Mouse (Mus musculus) midbrain, embryonic 15.5 days (tissue): ENCODE measurements around the gene Snx1. TPM values are rescaled to one million over a fixed set of nuclear protein-coding genes. Genes with fewer than 3 reads are reported as not detected.
A peak's percentile ranks its signal among the peaks of the same experiment; 100 is the strongest.

ENCODE experiments used
- ATAC-seq: fragments of 200-750 bp; cut with Nextera tagmentation; replicated peaks from 2 replicates; pipeline ENCODE4 v1.8.0; 2017; ENCODE audit warnings: moderate TSS enrichment
- H3K27ac ChIP-seq: fragments of 300-500 bp; sonication (generic); 2 replicates; pipeline ENCODE4 v1.5.1; 2015; ENCODE audit warnings: mild to moderate bottlenecking, inconsistent platforms
- H3K27me3 ChIP-seq: fragments of 300-500 bp; sonication (generic); replicated peaks from 2 replicates; pipeline ENCODE4 v1.6.1; 2015; ENCODE audit warnings: inconsistent platforms
- H3K36me3 ChIP-seq: fragments of 300-500 bp; sonication (generic); replicated peaks from 2 replicates; pipeline ENCODE4 v1.6.1; 2015; ENCODE audit warnings: inconsistent platforms
- H3K4me1 ChIP-seq: fragments of 300-500 bp; sonication (generic); 2 replicates; pipeline ENCODE4 v1.6.1; 2015; ENCODE audit warnings: inconsistent platforms
- H3K4me2 ChIP-seq: fragments of 300-500 bp; sonication (generic); 2 replicates; pipeline ENCODE4 v1.6.1; 2015; ENCODE audit warnings: inconsistent platforms, mild to moderate bottlenecking, moderate library complexity
- H3K4me3 ChIP-seq: fragments of 300-500 bp; sonication (generic); 2 replicates; pipeline ENCODE4 v1.5.1; 2015; ENCODE audit warnings: mild to moderate bottlenecking, inconsistent platforms
- H3K9ac ChIP-seq: fragments of 300-500 bp; sonication (generic); 2 replicates; pipeline ENCODE4 v1.6.1; 2015; ENCODE audit warnings: mild to moderate bottlenecking, inconsistent platforms
- H3K9me3 ChIP-seq: fragments of 300-500 bp; sonication (generic); 2 replicates; pipeline ENCODE4 v1.6.1; 2016; ENCODE audit warnings: inconsistent platforms
- WGBS: fragments of 180-500 bp; shearing (Covaris S2); methylation state at CpG from one replicate; pipeline ENCODE4 v1.1.7; 2015; ENCODE audit warnings: mixed read lengths; 5-methylcytosine and 5-hydroxymethylcytosine counted together
- polyA plus RNA-seq: library from polyadenylated mRNA; unstranded; fragments of >200 nt; fragmentation: Nextera tagmentation; extraction: Ambion mirVana; gene quantifications from 2 replicates; pipeline ENCODE4 v1.2.1, GENCODE M21; 2015

The Snx1 gene
- polyA plus RNA-seq, 1 experiment from 2014 or later, result 75.5 TPM

- no peaks in the 10 kb centered on the region for H3K36me3 ChIP-seq
- H3K9ac ChIP-seq, result no peak overlapping the region
- no peak overlapping the region for H3K4me2 ChIP-seq
- no peak overlapping the region for H3K27ac ChIP-seq
- no peaks in the 10 kb centered on the region for H3K4me1 ChIP-seq
- ATAC-seq, result no peak
- no peak overlapping the region for H3K4me3 ChIP-seq
- 94% methylated on average over 9 of the region's 9 CpGs for WGBS
- H3K27me3 ChIP-seq, result peaks cover 8% of the 10 kb centered on the region
- H3K9me3 ChIP-seq, result no peaks in the 10 kb centered on the region
Observed at GRCm38 (mm10) chr9:66154013-66154412, 27.6 kb upstream of the Snx1 start.

GRCm38 (mm10) chr9:66153594-66153993, 27.2 kb upstream of the Snx1 start:
- ATAC-seq, result no peak
- 88% methylated on average over 6 of the region's 6 CpGs for WGBS
- Histone ChIP-seq H3K4me2 (no peak overlapping the region), H3K27ac (no peak overlapping the region), H3K36me3 (no peaks in the 10 kb centered on the region), H3K27me3 (peaks cover 4% of the 10 kb centered on the region), H3K9ac (no peak overlapping the region), H3K4me3 (no peak overlapping the region), H3K9me3 (no peaks in the 10 kb centered on the region), H3K4me1 (no peaks in the 10 kb centered on the region)

- H3K4me3 ChIP-seq, result no peak overlapping the region
- no peak overlapping the region for H3K4me2 ChIP-seq
- H3K36me3 ChIP-seq, result no peaks in the 10 kb centered on the region
- no peaks in the 10 kb centered on the region; the same call in none of the 2 replicates for H3K27me3 ChIP-seq
- H3K9me3 ChIP-seq, result no peaks in the 10 kb centered on the region
- no peak overlapping the region for H3K27ac ChIP-seq
- WGBS, result 78% methylated on average over 9 of the region's 9 CpGs
- no peak overlapping the region for H3K9ac ChIP-seq
- no peaks in the 10 kb centered on the region for H3K4me1 ChIP-seq
- ATAC-seq, result no peak
Observed at GRCm38 (mm10) chr9:66152011-66152410, 25.6 kb upstream of the Snx1 start.

GRCm38 (mm10) chr9:66146141-66146540, 19.8 kb upstream of the Snx1 start:
- no peaks in the 10 kb centered on the region for H3K4me1 ChIP-seq
- no peaks in the 10 kb centered on the region for H3K9me3 ChIP-seq
- no peak overlapping the region for H3K4me2 ChIP-seq
- no peak for ATAC-seq
- H3K27me3 ChIP-seq, result no peaks in the 10 kb centered on the region
- no peaks in the 10 kb centered on the region for H3K36me3 ChIP-seq
- H3K9ac ChIP-seq, result no peak overlapping the region
- H3K27ac ChIP-seq, result no peak overlapping the region
- no peak overlapping the region for H3K4me3 ChIP-seq

- no peak overlapping the region for H3K27ac ChIP-seq
- H3K4me3 ChIP-seq, result no peak overlapping the region
- ATAC-seq, result no peak
- H3K4me2 ChIP-seq, result no peak overlapping the region
- no peaks in the 10 kb centered on the region for H3K9me3 ChIP-seq
- WGBS, result 6% methylated on average over 6 of the region's 6 CpGs
- peaks cover 15% of the 10 kb centered on the region; the same call in 1 of the 2 replicates for H3K36me3 ChIP-seq
- H3K4me1 ChIP-seq, result no peaks in the 10 kb centered on the region
- no peak overlapping the region for H3K9ac ChIP-seq
- no peaks in the 10 kb centered on the region for H3K27me3 ChIP-seq
Observed at GRCm38 (mm10) chr9:66144248-66144647, 17.9 kb upstream of the Snx1 start.

GRCm38 (mm10) chr9:66142265-66142664, 15.9 kb upstream of the Snx1 start:
- WGBS, result 85% methylated on average over 1 of the region's 1 CpGs
- Histone ChIP-seq H3K4me1 (no peaks in the 10 kb centered on the region), H3K27ac (no peak overlapping the region), H3K9me3 (no peaks in the 10 kb centered on the region), H3K27me3 (no peaks in the 10 kb centered on the region), H3K36me3 (peaks cover 20% of the 10 kb centered on the region; the same call in 1 of the 2 replicates), H3K4me2 (no peak overlapping the region), H3K9ac (no peak overlapping the region), H3K4me3 (no peak overlapping the region)
- ATAC-seq, result no peak

GRCm38 (mm10) chr9:66138193-66138592, 11.8 kb upstream of the Snx1 start:
- Histone ChIP-seq H3K27ac (no peak overlapping the region), H3K4me1 (no peaks in the 10 kb centered on the region), H3K9me3 (no peaks in the 10 kb centered on the region), H3K4me2 (no peak overlapping the region), H3K36me3 (peaks cover 42% of the 10 kb centered on the region; the same call in 1 of the 2 replicates), H3K27me3 (no peaks in the 10 kb centered on the region), H3K4me3 (no peak overlapping the region), H3K9ac (no peak overlapping the region)
- ATAC-seq, result no peak
- 96% methylated on average over 7 of the region's 7 CpGs for WGBS

- Histone ChIP-seq H3K27ac (no peak overlapping the region), H3K4me1 (no peaks in the 10 kb centered on the region), H3K4me2 (no peak overlapping the region), H3K27me3 (no peaks in the 10 kb centered on the region), H3K4me3 (no peak overlapping the region), H3K36me3 (peaks cover 45% of the 10 kb centered on the region; the same call in 1 of the 2 replicates), H3K9ac (no peak overlapping the region), H3K9me3 (no peaks in the 10 kb centered on the region)
- ATAC-seq, result no peak
- WGBS, result 51% methylated on average over 4 of the region's 4 CpGs
Observed at GRCm38 (mm10) chr9:66135967-66136366, 9.6 kb upstream of the Snx1 start.

GRCm38 (mm10) chr9:66131466-66131865, 5.1 kb upstream of the Snx1 start:
- Histone ChIP-seq H3K4me2 (no peak overlapping the region), H3K4me3 (no peak overlapping the region), H3K9me3 (no peaks in the 10 kb centered on the region), H3K36me3 (peaks cover 19% of the 10 kb centered on the region; the same call in 1 of the 2 replicates), H3K27ac (no peak overlapping the region), H3K9ac (no peak overlapping the region), H3K4me1 (peaks cover 12% of the 10 kb centered on the region), H3K27me3 (no peaks in the 10 kb centered on the region)
- no peak for ATAC-seq
- 100% methylated on average over 2 of the region's 2 CpGs for WGBS

- peak overlapping the region; percentile 72; the same call in 1 of the 2 replicates for H3K4me2 ChIP-seq
- peaks cover under 1% of the 10 kb centered on the region; the same call in 1 of the 2 replicates for H3K36me3 ChIP-seq
Observed at GRCm38 (mm10) chr9:66127884-66128283, 1.5 kb upstream of the Snx1 start.

GRCm38 (mm10) chr9:66127193-66127546, 783 bp upstream of the Snx1 start:
- no peak for ATAC-seq
- no peaks in the 10 kb centered on the region for H3K27me3 ChIP-seq
- H3K9me3 ChIP-seq, result no peaks in the 10 kb centered on the region
- peak overlapping the region; percentile 66 for H3K4me3 ChIP-seq
- peaks cover 42% of the 10 kb centered on the region for H3K4me1 ChIP-seq
- peak overlapping the region; percentile 72 for H3K4me2 ChIP-seq
- H3K9ac ChIP-seq, result peak overlapping the region; percentile 76
- 44% methylated on average over 6 of the region's 6 CpGs for WGBS
- H3K27ac ChIP-seq, result peak overlapping the region; percentile 76
- H3K36me3 ChIP-seq, result no peaks in the 10 kb centered on the region; the same call in 1 of the 2 replicates

More at GRCm38 (mm10) chr9:66127884-66128283, 1.5 kb upstream of the Snx1 start:
- Histone ChIP-seq H3K4me3 (no peak overlapping the region; the same call in 1 of the 2 replicates), H3K27ac (no peak overlapping the region), H3K4me1 (peaks cover 36% of the 10 kb centered on the region), H3K9ac (no peak overlapping the region), H3K9me3 (no peaks in the 10 kb centered on the region), H3K27me3 (no peaks in the 10 kb centered on the region)
- WGBS, result 97% methylated on average over 4 of the region's 4 CpGs
- ATAC-seq, result no peak

GRCm38 (mm10) chr9:66125543-66126455, 588 bp downstream of the Snx1 start:
- 0 out of 2 replicates have a peak overlapping the region, but pooled peaks have one; percentile 76 for H3K9ac ChIP-seq
- peak overlapping the region; percentile 86 for H3K27ac ChIP-seq
- ATAC-seq, result no peak
- no peaks in the 10 kb centered on the region; the same call in 1 of the 2 replicates for H3K36me3 ChIP-seq
- H3K27me3 ChIP-seq, result no peaks in the 10 kb centered on the region
- H3K9me3 ChIP-seq, result no peaks in the 10 kb centered on the region
- H3K4me2 ChIP-seq, result peak overlapping the region; percentile 72
- H3K4me1 ChIP-seq, result peaks cover 45% of the 10 kb centered on the region
- peak overlapping the region; percentile 66 for H3K4me3 ChIP-seq
- WGBS, result 58% methylated on average over 12 of the region's 12 CpGs
